Mouse (Mus musculus): ENCODE data around the gene Gm20388.

DNA sequence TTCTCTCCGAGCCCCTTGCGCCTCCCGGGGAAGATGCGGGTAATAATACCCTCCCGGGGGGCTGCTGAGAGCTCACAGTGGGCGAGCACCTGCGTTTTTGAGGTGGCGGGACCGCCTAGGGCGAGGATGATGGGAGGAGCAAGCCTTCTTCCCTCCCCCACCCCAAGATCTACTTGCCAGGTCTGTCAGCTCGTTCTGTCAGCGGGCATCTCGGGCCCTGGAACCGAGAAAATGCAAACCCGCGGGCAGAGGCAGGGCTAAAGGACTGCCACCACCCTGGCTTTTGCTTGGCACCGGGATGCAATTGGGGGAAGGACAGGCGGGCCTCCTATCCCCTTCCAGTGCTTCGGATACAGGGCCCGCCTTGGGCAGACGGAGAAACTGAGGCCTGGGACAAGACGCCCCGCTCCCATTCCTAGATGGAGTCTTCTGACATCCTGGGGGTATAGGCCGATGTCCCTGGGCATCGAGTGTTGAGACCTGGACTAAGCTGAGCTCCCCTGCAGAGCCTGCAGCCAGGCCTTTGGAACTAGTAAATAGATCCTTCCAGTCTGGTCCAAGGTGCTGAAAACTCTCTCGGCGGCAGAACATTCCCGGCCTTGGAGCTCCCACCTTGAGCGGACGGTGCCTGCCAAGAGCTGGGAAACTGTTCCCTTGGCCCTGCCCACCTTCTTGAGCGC, 1742.8 kb downstream of the Gm20388 start:
- TF ChIP-seq CTCF (IDR thresholded peaks at IDR 0.05; ENCODE audit: low read depth) (no peak), EP300 (IDR thresholded peaks at IDR 0.05; ENCODE audit: low read depth) (no peak)
